Mouse (Mus musculus): Measurements from ENCODE around the gene Bub3.

DNA sequence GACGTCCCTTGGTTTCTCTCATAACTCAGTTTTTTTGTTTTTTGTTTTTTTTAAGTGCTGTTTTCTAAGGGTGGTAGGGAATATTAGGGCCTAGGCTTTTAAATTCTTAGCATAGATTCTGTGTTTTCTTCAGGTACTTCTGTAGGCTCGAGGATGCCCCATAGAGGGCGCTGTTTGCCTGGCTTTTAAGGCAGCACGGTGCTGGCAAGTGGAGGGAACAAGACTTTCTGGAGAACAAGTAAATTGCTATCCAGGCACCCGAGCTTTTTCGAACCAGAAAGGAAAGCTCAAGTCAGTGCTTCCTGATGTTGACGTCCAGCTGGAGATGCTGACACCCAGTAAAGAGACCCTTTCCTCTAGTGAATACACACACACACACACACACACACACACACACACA, 20.0 kb upstream of the Bub3 start:
- TF ChIP-seq ZC3H11A (IDR thresholded peaks at IDR 0.05; ENCODE audit: borderline replicate concordance, low read depth, low read length) = peak; percentile 78; the same call in 1 of the 2 replicates
- no peak for TF ChIP-seq CHD2 (IDR thresholded peaks at IDR 0.05; ENCODE audit: low read depth, low read length)

Measured in ES-E14 (cell line).